Mouse (Mus musculus) spleen, postnatal 36 days (tissue): ENCODE measurements around the gene Sprtn.

Experiments used
- DNase-seq, 2 experiments: peaks; one replicate each; pipeline ENCODE4 v3.0.0; 2022; ENCODE audit warnings: low spot score in 2 of 2, mixed read lengths in 1 of 2

Sprtn gene

DNA sequence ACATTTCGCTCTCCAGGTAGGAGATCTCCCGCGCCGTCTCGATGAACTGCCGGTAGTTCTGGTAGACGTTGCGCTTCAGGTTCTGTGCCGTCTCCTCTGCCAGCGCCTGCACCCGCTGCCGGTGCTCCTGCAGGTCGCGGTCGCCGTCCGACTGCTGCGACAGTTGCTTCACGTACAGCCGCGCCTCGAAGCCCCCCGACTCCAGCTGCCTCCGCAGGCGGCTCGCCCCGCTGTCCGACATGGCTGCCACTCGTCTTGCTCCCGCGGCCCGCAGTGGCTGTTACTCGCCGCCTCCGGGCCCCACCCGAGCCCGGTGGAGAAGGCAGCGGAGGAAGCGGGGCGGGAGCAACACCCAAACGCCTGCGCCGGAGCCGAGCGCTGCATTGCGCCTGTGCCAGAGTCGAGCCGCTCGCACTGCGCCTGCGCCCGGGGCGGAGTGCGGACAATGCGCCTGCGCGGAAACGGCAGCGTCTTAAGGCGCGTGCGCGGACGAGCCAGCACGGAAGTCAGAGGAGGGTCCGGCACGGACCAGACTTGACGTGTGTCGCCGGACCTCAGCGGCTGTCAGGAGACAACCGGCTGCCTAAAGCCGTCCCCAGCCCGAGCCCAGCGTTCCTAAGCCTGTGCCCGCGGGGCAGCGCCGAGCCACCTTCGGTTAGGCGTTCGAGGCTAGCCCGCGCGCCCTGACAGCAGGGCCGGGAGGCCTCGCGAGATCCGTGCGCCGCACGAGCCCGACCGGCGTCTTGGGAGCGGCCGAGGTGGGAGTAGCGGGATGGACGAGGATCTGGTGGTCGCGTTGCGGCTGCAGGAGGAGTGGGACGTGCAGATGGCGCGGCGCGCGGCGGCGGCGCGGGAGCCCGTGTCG, at the start of gene Sprtn, which contains the start of gene Exoc8:
TSS of gene Sprtn (plus strand) at position 501 of the 865 bp plus-strand sequence.
TSS of gene Exoc8 (minus strand) at position 320 of the 865 bp plus-strand sequence.
- DNase-seq = peak; percentile 96

- no peak for DNase-seq
These were observed 44.2 kb upstream of the Sprtn start for GRCm38 (mm10) chr8:124853511-124853910.

DNA sequence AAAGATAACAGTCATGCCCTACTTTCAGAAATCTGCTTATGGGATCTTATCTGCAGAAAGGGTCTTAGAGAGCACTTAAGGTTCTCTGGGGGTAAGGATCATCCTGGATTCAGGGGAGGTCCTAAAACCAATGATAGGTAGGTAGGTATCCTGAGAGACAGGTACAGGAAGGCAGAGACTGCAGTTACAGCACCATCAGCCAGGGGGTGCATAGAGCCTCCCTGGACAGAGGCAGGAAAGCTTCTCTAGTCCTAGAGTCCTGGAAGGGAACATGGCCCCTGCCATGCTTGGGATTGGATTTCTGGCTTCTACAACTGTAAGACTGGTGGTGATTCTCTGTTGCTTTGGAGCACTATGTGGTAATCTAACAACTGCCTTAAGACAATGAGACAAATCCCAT, 38.2 kb upstream of the Sprtn start:
- peak; percentile 24 to 29 for DNase-seq

DNA sequence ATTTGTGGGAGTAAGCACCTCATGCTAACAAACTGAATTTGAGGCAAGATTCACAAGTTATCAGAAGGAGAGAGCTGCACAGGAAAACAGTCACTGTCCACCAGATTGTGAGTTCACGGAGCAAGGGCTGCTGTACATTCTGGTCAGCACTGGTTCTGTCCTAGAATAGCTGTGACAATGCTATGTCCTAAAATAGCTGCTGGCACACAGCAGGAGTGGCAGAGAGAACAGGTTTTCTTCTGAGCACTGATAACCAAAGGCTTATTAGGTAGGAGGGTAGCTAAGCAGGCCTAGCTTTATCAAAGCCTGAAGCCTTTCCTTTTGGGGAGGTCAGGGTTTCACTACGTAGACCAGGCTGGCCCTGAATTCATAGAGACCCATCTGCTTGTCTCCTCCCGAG, 37.5 kb upstream of the Sprtn start:
- DNase-seq = no peak

DNA sequence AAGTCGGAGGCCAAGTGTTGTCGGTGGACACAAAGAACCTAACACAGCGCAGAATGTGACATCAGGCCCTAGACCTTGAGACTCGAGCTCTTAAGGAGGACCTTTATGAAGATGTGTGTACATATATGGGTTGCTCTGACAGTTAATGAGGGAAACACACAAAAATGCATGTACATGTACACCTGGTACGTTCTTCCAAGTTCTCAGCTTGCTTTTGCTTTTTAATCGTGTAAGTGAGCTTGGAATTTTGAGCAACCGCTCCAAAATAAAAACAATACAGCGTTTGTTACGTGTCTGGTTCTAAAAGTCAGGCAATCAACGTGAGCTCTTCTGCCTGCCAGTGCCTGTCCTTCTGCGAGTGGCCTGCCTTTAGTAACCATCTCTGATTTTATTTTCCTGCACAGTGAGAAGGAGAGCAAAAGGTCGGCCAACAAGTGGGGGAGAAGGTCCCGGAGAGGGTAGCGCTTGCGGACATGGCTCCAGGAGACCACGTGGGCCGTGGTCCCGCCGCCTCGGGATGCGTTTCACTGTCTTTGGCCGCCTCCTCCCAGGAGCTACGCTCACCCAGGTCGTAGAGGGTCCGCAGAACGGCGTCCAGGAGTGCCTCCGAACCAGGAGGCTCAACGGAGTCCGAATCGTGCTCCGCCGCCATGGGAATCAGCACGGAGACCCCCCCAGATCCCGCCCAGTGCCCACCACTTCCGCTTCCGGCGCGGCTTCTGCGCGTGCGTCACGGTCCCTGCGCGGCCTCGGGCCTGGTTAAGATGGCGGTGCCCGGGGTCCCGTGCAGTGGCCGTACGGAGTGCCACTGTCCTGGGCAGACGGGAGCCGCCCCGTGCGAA, 35.1 kb upstream of the Sprtn start, which contains the start of the genes Gnpat and 2810004N23Rik:
TSS of gene Gnpat (plus strand) at position 713 of the 842 bp plus-strand sequence.
TSS of gene 2810004N23Rik (minus strand) at position 800 of the 842 bp plus-strand sequence.
- peak; percentile 88 to 89 for DNase-seq

DNA sequence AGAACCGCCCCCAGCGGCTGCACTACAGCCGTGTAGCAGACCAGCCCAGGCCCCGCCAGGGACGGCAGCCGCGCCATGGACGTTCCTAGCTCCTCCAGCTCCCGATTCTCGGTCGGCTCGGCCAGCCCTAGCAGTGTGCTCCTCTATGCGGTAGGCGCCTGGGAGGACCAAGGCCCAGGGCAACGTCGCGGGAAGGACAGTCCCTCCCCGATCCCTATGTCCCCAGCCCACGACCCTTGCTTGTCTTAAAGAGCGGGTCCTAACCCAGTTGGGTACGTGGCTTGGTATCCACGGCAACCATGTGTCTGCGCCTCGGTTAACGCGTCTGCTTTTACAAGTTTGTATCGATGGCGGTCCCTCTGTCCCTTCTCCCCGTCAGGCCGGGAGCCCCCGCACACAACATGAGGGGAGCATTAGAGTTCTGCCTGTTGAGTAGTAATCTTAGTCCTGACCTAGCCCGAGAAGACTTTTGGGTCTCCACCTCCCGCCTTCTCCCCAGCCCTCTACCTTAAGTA, 34.5 kb upstream of the Sprtn start:
- no peak for DNase-seq

- DNase-seq = peak; percentile 25 to 53
These were observed 34.0 kb upstream of the Sprtn start for GRCm38 (mm10) chr8:124863729-124864128.

DNA sequence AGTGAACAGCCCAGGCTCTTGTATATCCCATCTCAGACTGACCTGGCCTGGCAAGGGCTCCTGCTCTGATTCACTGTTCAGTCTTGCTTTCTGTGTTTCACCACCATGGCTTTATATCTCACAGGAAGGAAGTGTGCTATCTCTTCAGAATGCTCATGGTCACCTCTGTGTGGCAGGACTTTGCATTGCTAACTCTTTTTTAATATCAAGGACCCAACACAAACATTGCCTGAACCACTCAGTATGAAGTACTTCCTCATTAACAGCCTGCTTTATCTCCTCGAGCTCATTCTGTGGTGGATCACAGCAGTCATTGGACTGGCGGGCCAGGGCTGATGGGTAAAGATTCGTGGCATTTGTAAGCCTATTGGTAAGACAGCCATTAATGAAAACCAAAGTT, 31.0 kb upstream of the Sprtn start:
- DNase-seq = peak in 1 of 2 experiments; percentile 11

- no peak for DNase-seq
These were observed 30.6 kb upstream of the Sprtn start for GRCm38 (mm10) chr8:124867126-124867525.

GRCm38 (mm10) chr8:124869708-124870107, 28.0 kb upstream of the Sprtn start:
- DNase-seq = no peak

GRCm38 (mm10) chr8:124871474-124871873, 26.2 kb upstream of the Sprtn start:
- no peak for DNase-seq

- DNase-seq = no peak
These were observed 25.6 kb upstream of the Sprtn start for GRCm38 (mm10) chr8:124872081-124872480.

DNA sequence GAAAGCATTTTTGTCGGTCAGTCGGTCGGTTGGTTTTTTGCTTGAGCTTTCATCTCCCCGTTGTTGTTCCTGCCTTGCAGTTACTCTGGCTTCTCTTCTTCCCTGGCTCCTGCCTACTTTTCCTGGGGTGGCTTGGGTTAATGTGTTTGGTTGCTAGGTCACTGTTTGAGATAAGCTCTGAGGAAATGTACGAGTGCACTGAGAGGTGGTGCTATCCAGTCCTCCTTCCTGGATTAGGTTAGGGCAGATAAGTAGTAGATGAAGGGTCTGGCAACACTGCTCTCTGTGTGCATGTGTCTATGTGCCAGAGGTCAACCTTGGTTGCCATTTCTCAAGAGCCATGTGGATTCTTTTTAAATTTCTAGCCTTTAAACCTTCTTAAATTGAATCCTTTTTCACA, 25.0 kb upstream of the Sprtn start:
- DNase-seq = no peak

GRCm38 (mm10) chr8:124878141-124878540, 19.5 kb upstream of the Sprtn start:
- DNase-seq = no peak

GRCm38 (mm10) chr8:124878946-124879526, 18.6 kb upstream of the Sprtn start:
- DNase-seq = peak in 1 of 2 experiments; percentile 13

- no peak for DNase-seq
These were observed 9.3 kb upstream of the Sprtn start for GRCm38 (mm10) chr8:124888385-124888784.

GRCm38 (mm10) chr8:124892596-124892995, 5.1 kb upstream of the Sprtn start:
- DNase-seq = no peak

DNA sequence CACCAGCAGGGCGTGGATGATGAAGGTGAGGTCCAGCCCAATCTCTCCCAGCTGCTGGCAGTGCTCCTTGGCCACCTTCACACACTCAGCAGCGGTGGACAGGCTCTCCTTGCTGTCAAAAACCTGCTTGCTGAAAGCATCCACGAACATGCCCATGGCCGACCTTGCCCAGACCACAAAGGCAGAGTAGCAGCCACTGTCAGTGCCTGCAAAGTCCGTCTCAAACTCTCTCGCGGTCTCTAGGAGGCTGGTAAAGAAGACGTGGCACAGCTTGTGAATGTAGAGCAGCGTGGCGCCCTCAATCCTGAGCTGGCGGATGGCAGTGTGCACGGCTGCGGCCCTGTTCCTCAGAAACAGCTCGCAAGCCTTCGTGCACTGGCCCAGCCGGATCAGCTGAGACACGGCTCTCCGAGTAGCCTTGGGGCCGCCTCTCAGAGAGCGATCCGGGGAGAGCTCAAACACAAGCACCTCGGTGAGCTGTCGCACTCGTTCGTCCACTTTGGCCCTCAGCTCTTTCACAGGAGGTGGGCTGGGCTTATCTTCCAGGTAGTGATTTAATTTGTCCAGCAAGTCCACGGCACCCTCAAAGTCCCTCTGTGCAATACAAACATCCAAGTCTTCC, 1.6 kb upstream of the Sprtn start:
- DNase-seq = no peak

GRCm38 (mm10) chr8:124896632-124897385, 877 bp upstream of the Sprtn start:
- DNase-seq = peak; percentile 56 to 64

DNA sequence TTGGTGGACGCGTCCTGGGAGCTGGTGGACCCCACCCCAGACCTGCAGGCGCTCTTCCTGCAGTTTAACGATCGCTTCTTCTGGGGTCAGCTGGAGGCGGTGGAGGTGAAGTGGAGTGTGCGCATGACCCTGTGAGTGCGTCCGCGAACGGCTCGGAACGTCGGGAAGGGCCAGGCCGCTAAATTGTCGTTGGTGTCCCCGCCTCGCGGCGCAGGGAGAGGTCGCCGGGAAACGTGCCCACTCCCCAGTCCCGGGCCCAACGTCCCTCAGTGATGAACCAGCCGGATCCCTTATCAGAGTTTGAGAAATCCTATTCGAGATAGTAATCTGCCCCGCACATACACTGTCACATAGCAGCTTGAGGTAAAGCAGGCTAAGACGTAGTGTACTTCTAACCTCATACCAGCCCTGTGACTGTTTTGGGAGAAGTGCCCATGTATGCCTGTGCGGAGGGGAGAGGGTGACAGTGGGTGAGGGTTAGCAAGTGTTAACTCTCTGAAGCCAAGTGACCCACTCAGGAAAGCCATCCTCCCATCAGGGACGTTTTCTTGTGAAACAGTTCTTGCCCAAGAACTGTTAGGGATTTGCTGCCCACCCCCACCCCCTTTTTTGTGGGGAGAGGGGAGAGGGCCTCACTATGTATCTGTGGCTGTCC, 692 bp downstream of the Sprtn start:
- peak in 1 of 2 experiments; percentile 11 for DNase-seq
